ENCODE assay signal across 8 mouse cellular contexts in genomic region chr5:110635951-110636707, GRCm38 (mm10). TPM values are rescaled to one million over a fixed set of nuclear protein-coding genes. Genes with fewer than 3 reads are reported as not detected.
A peak's percentile ranks its signal among the peaks of the same experiment; 100 is the strongest.
DNase-seq lines count a peak whose midpoint lies in the region; ATAC-seq and TF ChIP-seq lines count a peak whose summit lies in the region.

No protein-coding gene starts in this region.

- TF ChIP-seq CTCF in layer of hippocampus, adult 2 months (conservative IDR thresholded peaks at IDR 0.05): peak; percentile 89

- peak; percentile 27 to 51 for DNase-seq in layer of hippocampus, adult 2 months (ENCODE audit: low spot score in 2 of 2)
- no peak for DNase-seq in layer of hippocampus, postnatal 10 days (ENCODE audit: low spot score in 2 of 2)
- DNase-seq in Muller cell, postnatal 12 days (ENCODE audit: inconsistent ontology term): peak; percentile 32
- DNase-seq in adrenal gland, adult 18-20 months (ENCODE audit: low spot score in 2 of 2): no peak
- DNase-seq in thymus, postnatal 25 days: no peak
- DNase-seq in urinary bladder, postnatal 36 days (ENCODE audit: low spot score in 2 of 2): no peak

- ATAC-seq in erythroblast, adult 5-6 weeks (replicated peaks; ENCODE audit: low FRiP score, poor library complexity, severe bottlenecking): 0 out of 2 replicates have a peak, but pooled peaks have one; percentile 58
- ATAC-seq in megakaryocyte progenitor cell, adult 5-6 weeks (replicated peaks; ENCODE audit: poor library complexity): peak; percentile 81

- H3K27ac ChIP-seq in layer of hippocampus, adult 2 months: no peak overlapping the region

- no peak overlapping the region for H3K4me3 ChIP-seq in layer of hippocampus, adult 2 months

RNA-seq across cellular contexts. Expression of gene Noc4l, which starts 17.1 kb away (rescaled TPM):
- total RNA-seq in layer of hippocampus, adult 2 months (2021): 10 to 100 TPM; 23.4 to 23.8 TPM
- 10 to 100 TPM; 35.3 to 40.7 TPM for total RNA-seq in layer of hippocampus, postnatal 10 days (2021)
- 9.4 and 25.7 TPM in 2 replicates for total RNA-seq in erythroblast, adult 5-6 weeks (2015; ENCODE audit: low replicate concordance)
- 9.5 and 11.4 TPM in 2 replicates for total RNA-seq in erythroblast, adult 5-6 weeks (2017; ENCODE audit: low replicate concordance)
- 33.4 and 34.3 TPM in 2 replicates for total RNA-seq in megakaryocyte progenitor cell, adult 5-6 weeks (2015)
- 39.2 and 39.3 TPM in 2 replicates for total RNA-seq in megakaryocyte progenitor cell, adult 5-6 weeks (2017)
- 10 to 100 TPM; 18.9 to 19.1 TPM for total RNA-seq in adrenal gland, adult 18-20 months (2021)

RNA-seq across cellular contexts. Expression of gene Ddx51, which starts 17.1 kb away (rescaled TPM):
- 10 to 100 TPM; 31.2 to 35.0 TPM for total RNA-seq in layer of hippocampus, adult 2 months (2021)
- total RNA-seq in layer of hippocampus, postnatal 10 days (2021): 10 to 100 TPM; 24.9 to 32.0 TPM
- total RNA-seq in erythroblast, adult 5-6 weeks (2015; ENCODE audit: low replicate concordance): 4.8 and 7.9 TPM in 2 replicates
- total RNA-seq in erythroblast, adult 5-6 weeks (2017; ENCODE audit: low replicate concordance): 0.43 and 2.6 TPM in 2 replicates
- 15.9 and 19.0 TPM in 2 replicates for total RNA-seq in megakaryocyte progenitor cell, adult 5-6 weeks (2015)
- 8.3 and 9.5 TPM in 2 replicates for total RNA-seq in megakaryocyte progenitor cell, adult 5-6 weeks (2017)
- 10 to 100 TPM; 16.8 to 23.7 TPM for total RNA-seq in adrenal gland, adult 18-20 months (2021)

Comparison
In these comparisons a context has a peak if more than half of its experiments do, and no peak if none do; other contexts are left out.
1. DNase-seq: peak in layer of hippocampus, adult 2 months (2 of 2) and Muller cell, postnatal 12 days (single experiment); none in layer of hippocampus, postnatal 10 days (0 of 2), adrenal gland, adult 18-20 months (0 of 2), thymus, postnatal 25 days (single experiment) and urinary bladder, postnatal 36 days (0 of 2).